Mouse (Mus musculus) layer of hippocampus, postnatal 36 days (tissue): Measurements from ENCODE around the gene Zfyve19. TPM values are rescaled to one million over a fixed set of nuclear protein-coding genes. Genes with fewer than 3 reads are reported as not detected.

Source experiments
- DNase-seq, 2 experiments: peaks; one replicate each; pipeline ENCODE4 v3.0.0; 2022
- total RNA-seq, 2 experiments: library from RNA; stranded (reverse); gene quantifications; 2 replicates each; pipeline ENCODE4 v1.2.3; 2021

Zfyve19 gene
- total RNA-seq, 2 experiments from 2014 or later = 38.7 to 43.9 TPM

DNA sequence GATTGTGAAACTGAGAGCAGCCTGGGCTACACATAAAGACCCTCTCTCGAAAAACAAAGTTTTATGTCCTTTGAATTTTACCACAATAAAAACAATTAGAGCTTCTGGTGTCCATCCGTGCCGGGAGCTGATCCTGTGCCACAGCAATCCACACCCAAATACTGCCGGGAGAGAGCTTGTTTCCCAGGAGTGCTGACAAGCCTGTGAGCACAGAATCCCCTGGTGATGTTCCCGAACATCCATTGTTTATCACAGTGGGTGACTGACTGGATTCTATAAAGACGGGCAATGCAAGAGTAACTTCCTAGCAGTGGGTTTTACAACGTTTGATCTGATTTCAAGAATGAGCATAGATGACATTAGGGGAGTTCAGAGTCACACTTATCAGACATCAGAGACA lies 46.6 kb downstream of the Zfyve19 start:
- DNase-seq = no peak

DNA sequence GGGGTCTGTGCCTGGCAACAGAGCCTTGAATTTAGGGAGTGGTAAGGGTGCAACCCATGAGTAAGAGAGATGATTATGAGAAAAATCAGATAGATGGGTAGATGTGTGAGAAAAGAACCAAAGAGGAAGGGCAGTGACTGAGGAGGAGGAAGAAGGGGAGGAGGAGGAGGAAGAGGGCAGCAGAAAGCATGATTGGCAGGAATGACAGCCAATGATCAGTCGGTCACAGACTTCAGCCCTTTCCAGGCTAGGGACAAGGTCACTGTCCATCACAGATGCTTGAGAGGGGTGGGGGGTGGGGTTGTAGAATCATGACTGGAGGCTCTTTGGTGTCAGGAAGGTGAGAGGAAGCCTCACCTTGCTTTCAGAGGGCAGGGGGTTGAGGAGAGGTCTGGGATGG lies 52.1 kb downstream of the Zfyve19 start:
- DNase-seq = no peak

DNA sequence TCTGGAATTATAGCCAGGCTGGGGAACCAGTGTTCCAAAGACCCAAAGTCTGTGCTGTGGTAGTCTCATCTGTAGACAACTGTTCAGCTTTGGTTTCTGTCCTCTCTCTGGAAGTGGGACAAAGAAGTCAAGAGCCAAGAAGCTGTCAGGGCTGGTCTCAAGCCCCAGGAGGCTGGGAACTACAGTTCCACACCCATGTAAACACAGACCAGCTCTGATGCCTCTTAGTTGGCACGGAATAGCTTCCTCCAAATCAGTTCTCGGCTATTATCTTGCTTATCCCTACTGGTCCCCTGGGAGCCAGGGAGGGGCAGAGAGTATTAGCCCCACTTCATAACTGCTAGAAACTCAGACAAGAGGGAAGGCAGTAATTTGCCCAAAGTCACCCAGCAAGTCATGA lies 52.9 kb downstream of the Zfyve19 start:
- DNase-seq = no peak

DNA sequence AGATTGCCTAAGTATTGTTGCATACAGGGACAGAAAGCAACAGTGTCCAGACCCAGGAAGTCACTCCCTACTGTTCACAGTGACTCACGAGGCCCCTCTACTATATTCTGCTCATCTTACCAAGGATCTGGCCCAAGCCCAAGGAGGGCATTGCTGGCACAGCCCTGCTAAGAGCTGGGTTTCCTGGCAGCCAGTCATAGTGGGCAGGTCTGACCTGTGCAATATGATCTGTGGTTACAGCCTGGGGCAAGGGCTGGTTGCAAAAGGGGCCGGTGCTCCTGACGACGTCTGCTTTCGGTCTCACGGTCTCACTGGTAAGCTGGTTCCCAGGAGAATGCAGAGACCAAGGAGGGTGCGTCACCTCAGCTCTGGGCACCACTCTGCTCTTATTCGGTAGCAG lies 54.6 kb downstream of the Zfyve19 start:
- DNase-seq = no peak

DNA sequence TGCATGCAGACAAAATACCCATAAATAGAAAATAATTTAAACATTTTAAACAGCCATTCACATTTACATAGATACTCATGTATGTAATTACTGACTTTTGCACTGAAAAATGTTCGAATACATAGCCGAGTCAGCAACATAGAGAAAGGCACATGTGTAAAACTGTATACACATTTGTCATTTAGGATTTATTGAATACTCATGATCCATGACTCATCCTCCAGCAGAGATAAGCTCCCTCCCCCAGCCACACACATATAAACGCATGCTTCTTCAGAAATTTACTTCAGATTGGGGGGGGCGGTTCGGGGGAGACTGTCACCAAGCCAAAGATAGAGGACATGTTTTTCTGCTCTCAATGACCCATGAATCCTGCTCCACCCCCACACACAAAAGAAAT lies 55.4 kb downstream of the Zfyve19 start:
- DNase-seq = no peak

Other genes with a start within 250 kb of the Zfyve19 start
- 10 to 100 TPM; 51.3 to 55.5 TPM for gene Ccdc32, start 179.2 kb upstream of the Zfyve19 start, total RNA-seq
- gene Rpusd2, start 173.8 kb upstream of the Zfyve19 start, total RNA-seq = 1 to 10 TPM; 7.3 to 7.5 TPM
- gene Knl1, start 161.5 kb upstream of the Zfyve19 start, total RNA-seq = under 1 TPM; 0.37 to 0.48 TPM
- gene Rad51, start 95.8 kb upstream of the Zfyve19 start, total RNA-seq = 1 to 10 TPM in 1 of 2 experiments, under 1 TPM in 1; 0.99 to 1.5 TPM
- gene Rmdn3, start 51.6 kb upstream of the Zfyve19 start, total RNA-seq = 10 to 100 TPM; 59.4 to 61.8 TPM
- not detected for gene Gchfr, start 40.8 kb upstream of the Zfyve19 start, total RNA-seq
- gene Gm14137, start 34.1 kb upstream of the Zfyve19 start, total RNA-seq = not detected
- 10 to 100 TPM; 17.4 to 17.6 TPM for gene Dnajc17, start 178 bp downstream of the Zfyve19 start, total RNA-seq
- gene Ppp1r14d, start 21.3 kb downstream of the Zfyve19 start, total RNA-seq = not detected
- gene Spint1, start 28.7 kb downstream of the Zfyve19 start, total RNA-seq = 1 to 10 TPM; 1.7 to 2.4 TPM
- gene Rhov, start 62.7 kb downstream of the Zfyve19 start, total RNA-seq = 1 to 10 TPM; 6.4 to 6.9 TPM
- 10 to 100 TPM; 40.6 to 41.5 TPM for gene Vps18, start 80.1 kb downstream of the Zfyve19 start, total RNA-seq
- 1 to 10 TPM; 2.7 TPM for gene Dll4, start 117.2 kb downstream of the Zfyve19 start, total RNA-seq
- gene Chac1, start 142.6 kb downstream of the Zfyve19 start, total RNA-seq = 1 to 10 TPM; 5.2 to 5.8 TPM